Mouse (Mus musculus) MEL (cell line): ENCODE measurements at regions not wholly inside any gene's neighbourhood (a gene's known extent, or its start where the extent isn't known, plus 50 kb on each side); places are given as distances from the start of the nearest gene placed in this dataset.

Experiments used
- DNase-seq: peaks from one replicate; pipeline ENCODE4 v3.0.0; 2011; ENCODE audit warnings: low read depth, low spot score
- H3K27ac ChIP-seq: 2 replicates; pipeline ENCODE4 v1.5.1; 2012; ENCODE audit warnings: low read depth, mild to moderate bottlenecking, control low read depth, low read length, moderate library complexity; ENCODE audit not compliant: control insufficient read depth
- H3K27me3 ChIP-seq, 2 experiments: fragments of 150-350 bp in 1 of 2; sonication (generic) in 1 of 2; 2 replicates each; pipeline ENCODE4 v1.6.1; 2012; ENCODE audit warnings: low read length in 2 of 2, mild to moderate bottlenecking in 2 of 2, improper control_type of control experiment in 1 of 2, moderate library complexity in 1 of 2; ENCODE audit not compliant: insufficient read depth in 2 of 2, control insufficient read depth in 1 of 2
- H3K36me3 ChIP-seq, 2 experiments: 2 replicates each; pipeline ENCODE4 v1.6.1; 2012 to 2014; ENCODE audit warnings: low read length in 2 of 2, improper control_type of control experiment in 1 of 2, inconsistent platforms in 1 of 2, mild to moderate bottlenecking in 1 of 2; ENCODE audit not compliant: insufficient read depth in 2 of 2, control insufficient read depth in 1 of 2
- H3K4me1 ChIP-seq, 2 experiments: fragments of 150-350 bp in 1 of 2; sonication (generic) in 1 of 2; 2 replicates each; pipeline ENCODE4 v1.6.1; 2012; ENCODE audit warnings: low read length in 2 of 2, improper control_type of control experiment in 1 of 2, mild to moderate bottlenecking in 1 of 2; ENCODE audit not compliant: insufficient read depth in 2 of 2, control insufficient read depth in 1 of 2
- H3K4me3 ChIP-seq, 2 experiments: fragments of 150-350 bp in 1 of 2; sonication (generic) in 1 of 2; 2 replicates each; pipeline ENCODE4 v1.5.1; 2012; ENCODE audit warnings: low read depth in 2 of 2, low read length in 2 of 2, mild to moderate bottlenecking in 2 of 2, moderate library complexity in 2 of 2, control low read depth in 1 of 2, improper control_type of control experiment in 1 of 2; ENCODE audit not compliant: control insufficient read depth in 1 of 2, insufficient read depth in 1 of 2
- H3K79me2 ChIP-seq: 2 replicates; pipeline ENCODE4 v1.6.1; 2012; ENCODE audit warnings: mild to moderate bottlenecking, low read length, moderate library complexity; ENCODE audit not compliant: control insufficient read depth, poor library complexity, insufficient read depth
- H3K9ac ChIP-seq: 2 replicates; pipeline ENCODE4 v1.6.1; 2012; ENCODE audit warnings: low read depth, mild to moderate bottlenecking, control low read depth, low read length, moderate library complexity; ENCODE audit not compliant: control insufficient read depth, poor library complexity, severe bottlenecking
- H3K9me3 ChIP-seq: fragments of 150-350 bp; sonication (generic); replicated peaks from 2 replicates; pipeline ENCODE4 v1.6.1; 2012; ENCODE audit warnings: mild to moderate bottlenecking, low read length, improper control_type of control experiment, moderate library complexity; ENCODE audit not compliant: insufficient read depth
- CHD2 ChIP-seq: IDR thresholded peaks from 2 replicates; pipeline ENCODE4 v1.6.1; 2011; ENCODE audit warnings: low read length, improper control_type of control experiment
- EP300 ChIP-seq, 2 experiments: IDR thresholded peaks; 2 replicates each; pipeline ENCODE4 v1.6.1; 2011; ENCODE audit warnings: improper control_type of control experiment in 2 of 2, low read length in 2 of 2, low read depth in 1 of 2, mild to moderate bottlenecking in 1 of 2
- MAZ ChIP-seq: IDR thresholded peaks from 2 replicates; pipeline ENCODE4 v1.6.1; 2012; ENCODE audit warnings: low read depth, mild to moderate bottlenecking, inconsistent platforms, low read length, improper control_type of control experiment
- MXI1 ChIP-seq: IDR thresholded peaks from 2 replicates; pipeline ENCODE4 v1.6.1; 2011; ENCODE audit warnings: mild to moderate bottlenecking, low read depth, low read length, improper control_type of control experiment
- MYB ChIP-seq: IDR thresholded peaks from 2 replicates; pipeline ENCODE4 v1.6.1; 2011; ENCODE audit warnings: mild to moderate bottlenecking, low read depth, low read length, improper control_type of control experiment
- MYC ChIP-seq: IDR thresholded peaks from 2 replicates; pipeline ENCODE4 v1.6.1; 2011; ENCODE audit warnings: low read depth, mild to moderate bottlenecking, low read length, improper control_type of control experiment, moderate library complexity
- NELFE ChIP-seq: IDR thresholded peaks from 2 replicates; pipeline ENCODE4 v1.6.1; 2011; ENCODE audit warnings: low read depth, low read length, improper control_type of control experiment
- SMC3 ChIP-seq: IDR thresholded peaks from 2 replicates; pipeline ENCODE4 v1.6.1; 2011; ENCODE audit warnings: low read depth, low read length, improper control_type of control experiment
- TCF12 ChIP-seq: IDR thresholded peaks from 2 replicates; pipeline ENCODE4 v1.6.1; 2014; ENCODE audit warnings: low read depth, mild to moderate bottlenecking, inconsistent platforms, low read length, improper control_type of control experiment, moderate library complexity
- ZC3H11A ChIP-seq: IDR thresholded peaks from 2 replicates; pipeline ENCODE4 v1.6.1; 2012; ENCODE audit warnings: low read depth, mild to moderate bottlenecking, inconsistent platforms, low read length, improper control_type of control experiment
- ZMIZ1 ChIP-seq: IDR thresholded peaks from 2 replicates; pipeline ENCODE4 v1.6.1; 2012; ENCODE audit warnings: low read depth, mild to moderate bottlenecking, inconsistent platforms, low read length, improper control_type of control experiment, moderate library complexity
- ZNF384 ChIP-seq: IDR thresholded peaks from 2 replicates; pipeline ENCODE4 v1.6.1; 2012; ENCODE audit warnings: low read depth, mild to moderate bottlenecking, inconsistent platforms, low read length, improper control_type of control experiment

DNA sequence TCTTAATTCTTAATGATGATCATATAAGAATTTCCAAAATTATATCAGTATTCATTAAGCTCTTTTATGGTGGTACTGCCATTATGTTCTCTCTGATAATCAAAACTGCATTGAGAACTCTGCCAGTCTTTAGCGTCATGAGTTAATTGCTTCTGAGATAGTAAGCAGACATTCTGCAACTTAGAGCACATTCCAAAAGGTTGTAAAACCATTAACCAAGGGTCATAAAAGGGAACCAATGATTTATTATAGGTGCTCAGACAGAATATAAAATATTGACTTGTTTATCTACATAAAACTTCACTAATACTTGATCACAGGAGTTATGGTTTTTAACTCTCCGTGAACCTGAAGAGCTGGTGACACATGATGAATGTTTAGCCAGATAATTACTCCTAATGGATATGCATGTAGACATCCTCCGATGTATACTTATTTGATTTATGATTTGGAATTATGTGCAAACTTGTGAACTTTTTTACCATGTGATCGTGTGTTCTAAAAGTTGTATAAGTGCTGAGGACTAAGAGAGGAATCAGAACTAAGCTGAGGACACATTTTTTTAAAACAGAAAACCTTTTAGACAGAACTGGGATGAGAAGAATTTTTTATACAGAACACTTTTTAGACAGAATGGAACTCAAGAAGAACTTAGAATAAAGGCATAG lies 1345.4 kb downstream of the Zfp704 start:
- Histone ChIP-seq H3K9ac (no peak overlapping the region), H3K27ac (no peak overlapping the region), H3K27me3 (no peaks in the 10 kb centered on the region), H3K9me3 (no peaks in the 10 kb centered on the region), H3K79me2 (no peaks in the 10 kb centered on the region), H3K4me1 (no peaks in the 10 kb centered on the region), H3K36me3 (no peaks in the 10 kb centered on the region), H3K4me3 (no peak overlapping the region)
- DNase-seq, result no peak
- TF ChIP-seq MYC (no peak), MAZ (no peak)

DNA sequence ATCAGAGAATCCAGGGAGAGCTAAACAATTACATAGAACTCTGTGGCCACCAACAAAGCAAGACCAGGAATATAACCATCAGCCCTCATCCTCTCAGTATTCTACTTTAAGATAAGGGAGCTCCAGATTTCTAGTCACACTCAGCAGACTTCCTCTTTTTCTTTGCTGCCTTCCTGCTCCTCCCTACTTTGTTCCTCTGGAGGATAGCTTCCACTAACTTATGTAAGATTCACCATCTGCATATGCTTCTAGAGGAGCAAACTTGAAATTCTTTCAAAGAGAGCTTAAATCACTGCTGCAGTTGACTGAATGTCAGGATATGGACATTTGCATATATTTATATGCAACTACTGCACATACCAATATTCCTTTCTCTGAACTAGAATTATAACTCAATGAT lies 1352.6 kb downstream of the Zfp704 start:
- DNase-seq, result peak; percentile 25
- H3K9ac ChIP-seq, result no peak overlapping the region
- no peaks in the 10 kb centered on the region for H3K9me3 ChIP-seq
- H3K36me3 ChIP-seq, result no peaks in the 10 kb centered on the region
- H3K27ac ChIP-seq, result no peak overlapping the region
- H3K4me3 ChIP-seq, result no peak overlapping the region
- H3K27me3 ChIP-seq, result no peaks in the 10 kb centered on the region
- no peaks in the 10 kb centered on the region for H3K4me1 ChIP-seq
- no peak for TF ChIP-seq ZC3H11A
- no peak for TF ChIP-seq TCF12
- no peak for TF ChIP-seq MXI1
- TF ChIP-seq EP300 (IDR thresholded peaks at IDR 0.05; ENCODE audit: low read depth in 1 of 2, low read length in 2 of 2), result no peak
- TF ChIP-seq, all 39 proteins: peak for 0
- H3K79me2 ChIP-seq, result no peaks in the 10 kb centered on the region

DNA sequence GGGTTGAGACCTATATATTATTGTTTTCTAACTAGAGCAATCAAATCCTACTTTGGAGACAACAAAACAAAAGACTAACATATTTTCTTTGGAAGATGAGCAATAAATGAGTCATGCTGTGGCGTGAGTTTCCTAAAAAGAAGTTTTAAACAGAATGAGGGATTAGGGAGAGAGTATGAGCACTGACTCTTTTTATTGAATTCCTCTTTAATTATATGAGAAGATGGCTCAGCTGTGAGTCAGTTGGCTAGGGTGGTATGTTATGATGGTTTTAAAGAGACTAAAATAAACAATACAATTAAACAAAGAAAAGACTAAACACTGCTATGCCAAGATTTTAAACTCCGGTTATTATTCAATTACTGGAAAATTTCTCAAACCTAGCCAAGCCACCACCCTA lies 1357.6 kb downstream of the Zfp704 start:
- Histone ChIP-seq H3K79me2 (no peaks in the 10 kb centered on the region), H3K27me3 (no peaks in the 10 kb centered on the region), H3K36me3 (no peaks in the 10 kb centered on the region), H3K4me1 (no peaks in the 10 kb centered on the region), H3K9ac (no peak overlapping the region), H3K4me3 (no peak overlapping the region), H3K27ac (no peak overlapping the region), H3K9me3 (no peaks in the 10 kb centered on the region)
- no peak for DNase-seq
- no peak for TF ChIP-seq ZMIZ1
- no peak for TF ChIP-seq EP300 (IDR thresholded peaks at IDR 0.05; ENCODE audit: low read depth in 1 of 2, low read length in 2 of 2)
- TF ChIP-seq MYB, result no peak
- TF ChIP-seq ZNF384, result no peak
- TF ChIP-seq SMC3, result no peak
- no peak for TF ChIP-seq CHD2
- TF ChIP-seq NELFE, result no peak
